Mouse (Mus musculus) midbrain, embryonic 15.5 days (tissue): ENCODE data around the gene Aimp1. TPM values are rescaled to one million over a fixed set of nuclear protein-coding genes. Genes with fewer than 3 reads are reported as not detected.

Experiments used
- ATAC-seq: fragments of 200-750 bp; cut with Nextera tagmentation; replicated peaks from 2 replicates; pipeline ENCODE4 v1.8.0; 2017; ENCODE audit warnings: moderate TSS enrichment
- H3K27ac ChIP-seq: fragments of 300-500 bp; sonication (generic); 2 replicates; pipeline ENCODE4 v1.5.1; 2015; ENCODE audit warnings: mild to moderate bottlenecking, inconsistent platforms
- H3K27me3 ChIP-seq: fragments of 300-500 bp; sonication (generic); replicated peaks from 2 replicates; pipeline ENCODE4 v1.6.1; 2015; ENCODE audit warnings: inconsistent platforms
- H3K36me3 ChIP-seq: fragments of 300-500 bp; sonication (generic); replicated peaks from 2 replicates; pipeline ENCODE4 v1.6.1; 2015; ENCODE audit warnings: inconsistent platforms
- H3K4me1 ChIP-seq: fragments of 300-500 bp; sonication (generic); 2 replicates; pipeline ENCODE4 v1.6.1; 2015; ENCODE audit warnings: inconsistent platforms
- H3K4me2 ChIP-seq: fragments of 300-500 bp; sonication (generic); 2 replicates; pipeline ENCODE4 v1.6.1; 2015; ENCODE audit warnings: inconsistent platforms, mild to moderate bottlenecking, moderate library complexity
- H3K4me3 ChIP-seq: fragments of 300-500 bp; sonication (generic); 2 replicates; pipeline ENCODE4 v1.5.1; 2015; ENCODE audit warnings: mild to moderate bottlenecking, inconsistent platforms
- H3K9ac ChIP-seq: fragments of 300-500 bp; sonication (generic); 2 replicates; pipeline ENCODE4 v1.6.1; 2015; ENCODE audit warnings: mild to moderate bottlenecking, inconsistent platforms
- H3K9me3 ChIP-seq: fragments of 300-500 bp; sonication (generic); 2 replicates; pipeline ENCODE4 v1.6.1; 2016; ENCODE audit warnings: inconsistent platforms
- WGBS: fragments of 180-500 bp; shearing (Covaris S2); methylation state at CpG from one replicate; pipeline ENCODE4 v1.1.7; 2015; ENCODE audit warnings: mixed read lengths; 5-methylcytosine and 5-hydroxymethylcytosine counted together
- polyA plus RNA-seq: library from polyadenylated mRNA; unstranded; fragments of >200 nt; fragmentation: Nextera tagmentation; extraction: Ambion mirVana; gene quantifications from 2 replicates; pipeline ENCODE4 v1.2.1, GENCODE M21; 2015

Aimp1 gene
- polyA plus RNA-seq = 53.0 and 56.3 TPM in 2 replicates

DNA sequence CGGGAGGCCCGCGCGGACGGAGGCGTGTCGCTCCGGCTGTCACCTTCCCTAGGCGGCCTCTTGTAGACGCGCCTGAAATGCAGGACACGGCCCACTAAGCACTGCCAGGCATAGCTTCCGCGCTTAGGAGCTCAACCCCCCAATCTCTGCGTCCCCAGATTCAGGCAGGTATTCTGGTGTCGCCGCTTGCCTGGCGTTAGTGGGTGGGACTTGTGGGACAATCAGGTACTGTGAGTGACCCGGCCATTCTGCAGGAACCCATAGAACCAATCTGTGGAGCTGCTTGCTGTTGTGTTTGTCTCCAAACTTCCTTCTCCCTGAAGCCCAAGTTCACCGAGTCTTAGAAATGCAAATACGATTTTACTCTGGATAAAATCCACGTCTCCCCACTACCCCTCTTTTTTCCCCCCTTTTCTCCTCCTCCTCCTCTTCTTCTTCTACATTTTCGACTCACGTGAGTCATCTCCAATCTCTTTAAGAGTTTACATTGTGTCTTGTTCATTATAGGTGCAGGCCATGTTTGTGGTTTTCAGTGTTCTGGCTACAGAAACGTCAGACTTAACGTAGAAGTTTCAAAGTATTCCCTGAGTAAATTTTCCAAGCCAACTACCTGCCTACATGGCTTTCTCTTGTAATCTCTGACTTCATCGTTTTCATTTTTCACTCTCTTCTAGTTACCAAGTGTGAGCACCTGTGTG lies at the start of gene Aimp1:
TSS of gene Aimp1 (minus strand) at position 140 of the 698 bp plus-strand sequence.
- Histone ChIP-seq H3K4me3 (peak within 1 kb of the TSS; percentile 91), H3K36me3 (0 out of 2 replicates have a peak, but pooled peaks cover 5% of the 10 kb centered on the region), H3K9ac (peak within 1 kb of the TSS; percentile 94), H3K27me3 (no peaks in the 10 kb centered on the region), H3K4me1 (peaks cover 20% of the 10 kb centered on the region), H3K27ac (peak within 1 kb of the TSS; percentile 94), H3K4me2 (peak within 1 kb of the TSS; percentile 56), H3K9me3 (no peaks in the 10 kb centered on the region)
- ATAC-seq = no peak
- WGBS = 2% methylated on average over 27 of the region's 27 CpGs

GRCm38 (mm10) chr3:132724326-132724725 lies 40.2 kb upstream of the Aimp1 start:
- WGBS = 95% methylated on average over 3 of the region's 3 CpGs
- Histone ChIP-seq H3K27me3 (no peaks in the 10 kb centered on the region), H3K4me1 (no peaks in the 10 kb centered on the region), H3K4me3 (no peak overlapping the region), H3K4me2 (no peak overlapping the region), H3K9ac (no peak overlapping the region), H3K36me3 (peaks cover 5% of the 10 kb centered on the region; the same call in 1 of the 2 replicates), H3K27ac (no peak overlapping the region), H3K9me3 (no peaks in the 10 kb centered on the region)
- no peak for ATAC-seq

DNA sequence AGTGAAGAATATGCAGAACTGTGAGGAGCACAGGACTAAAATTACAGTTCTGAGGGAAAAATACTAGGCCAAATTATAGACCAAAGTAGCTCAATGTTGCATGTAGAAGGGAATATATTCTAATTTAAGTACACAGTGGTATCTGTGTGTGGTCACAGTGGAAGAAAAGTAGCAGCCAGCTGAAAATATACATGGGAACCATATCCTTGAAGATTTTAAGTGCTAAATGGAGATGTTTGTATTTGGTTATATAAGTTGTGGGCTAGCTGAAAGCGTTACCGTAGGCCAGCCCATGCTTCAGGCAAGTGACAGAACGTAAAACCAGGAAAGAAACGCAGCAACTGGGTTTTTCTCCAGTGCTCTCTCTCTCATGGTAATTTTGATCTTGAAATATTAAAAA lies 33.1 kb upstream of the Aimp1 start:
- no peaks in the 10 kb centered on the region for H3K9me3 ChIP-seq
- no peak overlapping the region for H3K27ac ChIP-seq

GRCm38 (mm10) chr3:132713913-132714312 lies 29.7 kb upstream of the Aimp1 start:
- 84% methylated on average over 5 of the region's 5 CpGs for WGBS
- ATAC-seq = no peak
- no peak overlapping the region for H3K4me3 ChIP-seq
- no peaks in the 10 kb centered on the region for H3K9me3 ChIP-seq
- H3K4me2 ChIP-seq = no peak overlapping the region
- no peak overlapping the region for H3K9ac ChIP-seq
- H3K27me3 ChIP-seq = no peaks in the 10 kb centered on the region
- H3K36me3 ChIP-seq = no peaks in the 10 kb centered on the region
- H3K4me1 ChIP-seq = no peaks in the 10 kb centered on the region
- H3K27ac ChIP-seq = no peak overlapping the region

More for the DNA sequence above, 33.1 kb upstream of the Aimp1 start:
- no peak overlapping the region for H3K9ac ChIP-seq
- H3K36me3 ChIP-seq = peaks cover 2% of the 10 kb centered on the region; the same call in 1 of the 2 replicates
- no peak overlapping the region for H3K4me3 ChIP-seq
- no peaks in the 10 kb centered on the region for H3K27me3 ChIP-seq
- no peak for ATAC-seq
- no peak overlapping the region for H3K4me2 ChIP-seq
- 96% methylated on average over 4 of the region's 4 CpGs for WGBS
- H3K4me1 ChIP-seq = no peaks in the 10 kb centered on the region

DNA sequence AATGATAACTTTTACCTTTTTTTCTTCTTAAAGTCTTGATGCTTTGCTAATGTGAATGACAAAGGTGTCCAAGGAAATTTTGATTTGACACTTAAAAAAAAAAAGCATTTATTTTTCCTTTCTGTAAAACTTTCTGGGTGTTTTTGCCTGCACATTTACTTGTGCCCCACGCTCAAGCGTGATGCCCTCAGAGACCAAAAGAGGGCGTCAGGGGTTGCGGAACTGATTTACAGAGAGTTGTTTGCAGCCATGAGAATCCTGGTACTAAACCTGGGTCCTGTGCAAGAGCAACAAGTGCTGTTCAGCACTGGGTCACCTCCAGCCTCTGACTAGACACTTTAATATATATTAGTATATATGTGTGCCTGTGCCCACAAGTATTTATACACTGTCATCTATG lies 22.8 kb upstream of the Aimp1 start:
- no peak overlapping the region for H3K9ac ChIP-seq
- H3K36me3 ChIP-seq = no peaks in the 10 kb centered on the region
- H3K4me1 ChIP-seq = no peaks in the 10 kb centered on the region
- no peaks in the 10 kb centered on the region for H3K27me3 ChIP-seq
- no peak for ATAC-seq
- H3K27ac ChIP-seq = no peak overlapping the region
- H3K9me3 ChIP-seq = no peaks in the 10 kb centered on the region
- H3K4me3 ChIP-seq = no peak overlapping the region
- 79% methylated on average over 4 of the region's 4 CpGs for WGBS
- H3K4me2 ChIP-seq = no peak overlapping the region

- Histone ChIP-seq H3K4me2 (no peak overlapping the region), H3K9ac (no peak overlapping the region), H3K27ac (no peak overlapping the region), H3K36me3 (no peaks in the 10 kb centered on the region), H3K4me3 (no peak overlapping the region), H3K27me3 (no peaks in the 10 kb centered on the region), H3K9me3 (no peaks in the 10 kb centered on the region), H3K4me1 (no peaks in the 10 kb centered on the region)
- no peak for ATAC-seq
- WGBS = 80% methylated on average over 3 of the region's 3 CpGs
These were observed 20.0 kb upstream of the Aimp1 start for GRCm38 (mm10) chr3:132704216-132704615.

DNA sequence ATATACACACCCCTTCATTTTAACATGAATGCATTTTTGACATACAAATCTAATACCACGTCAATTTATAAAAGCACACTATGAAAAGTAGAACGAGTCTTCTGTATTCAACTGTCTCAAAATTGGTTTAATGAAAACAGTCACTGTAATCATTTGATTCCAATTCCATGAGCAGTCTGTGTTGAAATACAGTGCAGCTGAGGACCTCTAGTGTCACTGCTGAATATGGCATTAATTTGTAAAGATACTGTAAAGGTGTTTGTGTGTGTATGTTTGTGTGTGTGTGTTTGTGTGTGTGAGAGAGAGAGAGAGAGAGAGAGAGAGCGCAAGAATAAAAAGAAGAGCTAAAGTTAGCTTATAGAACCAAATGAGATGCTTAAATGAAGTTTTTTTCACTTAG lies 17.2 kb upstream of the Aimp1 start:
- no peaks in the 10 kb centered on the region for H3K36me3 ChIP-seq
- H3K4me2 ChIP-seq = no peak overlapping the region
- H3K27ac ChIP-seq = no peak overlapping the region
- H3K9ac ChIP-seq = no peak overlapping the region
- WGBS = 85% methylated on average over 3 of the region's 3 CpGs
- H3K9me3 ChIP-seq = no peaks in the 10 kb centered on the region
- no peaks in the 10 kb centered on the region for H3K27me3 ChIP-seq
- H3K4me1 ChIP-seq = no peaks in the 10 kb centered on the region
- no peak overlapping the region for H3K4me3 ChIP-seq
- peak; percentile 72; the same call in 1 of the 2 replicates for ATAC-seq

- Histone ChIP-seq H3K4me3 (peak within 1 kb of the TSS; percentile 91), H3K27ac (peak within 1 kb of the TSS; percentile 94), H3K27me3 (no peaks in the 10 kb centered on the region), H3K4me1 (peaks cover 20% of the 10 kb centered on the region), H3K36me3 (0 out of 2 replicates have a peak, but pooled peaks cover 5% of the 10 kb centered on the region), H3K9me3 (no peaks in the 10 kb centered on the region), H3K4me2 (peak within 1 kb of the TSS; percentile 56), H3K9ac (peak within 1 kb of the TSS; percentile 94)
- peak; percentile 98 for ATAC-seq
- WGBS = under 1% methylated on average over 42 of the region's 42 CpGs
These were observed 531 bp downstream of the Aimp1 start, which contains the start of gene Tbck for GRCm38 (mm10) chr3:132683447-132684230. Tbck (plus strand) TSS chr3:132684144.

DNA sequence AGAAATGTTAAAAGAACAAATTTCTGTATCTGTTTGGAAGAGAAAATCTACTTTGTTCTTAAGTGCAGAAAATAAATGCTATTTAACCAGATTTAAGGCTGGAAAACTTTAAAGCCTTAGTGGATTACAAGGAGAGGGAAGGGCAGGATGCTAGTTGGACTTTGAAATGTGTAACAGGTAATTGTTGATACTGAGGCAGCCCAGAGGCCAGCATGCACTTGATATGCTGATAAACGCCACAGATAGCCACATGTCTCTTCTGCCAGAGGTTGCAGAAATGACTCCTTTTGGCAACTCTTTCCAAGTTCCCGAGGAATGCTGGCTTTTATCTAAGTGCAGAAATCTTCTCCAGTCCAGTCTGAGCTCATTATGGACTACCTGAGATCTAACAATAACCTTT lies 6.7 kb downstream of the Aimp1 start:
- Histone ChIP-seq H3K9me3 (no peaks in the 10 kb centered on the region), H3K4me3 (no peak overlapping the region), H3K4me1 (peaks cover 4% of the 10 kb centered on the region), H3K36me3 (peaks cover 14% of the 10 kb centered on the region; the same call in 1 of the 2 replicates), H3K27ac (no peak overlapping the region), H3K27me3 (no peaks in the 10 kb centered on the region), H3K4me2 (no peak overlapping the region), H3K9ac (no peak overlapping the region)
- no peak for ATAC-seq
- 84% methylated on average over 2 of the region's 2 CpGs for WGBS

DNA sequence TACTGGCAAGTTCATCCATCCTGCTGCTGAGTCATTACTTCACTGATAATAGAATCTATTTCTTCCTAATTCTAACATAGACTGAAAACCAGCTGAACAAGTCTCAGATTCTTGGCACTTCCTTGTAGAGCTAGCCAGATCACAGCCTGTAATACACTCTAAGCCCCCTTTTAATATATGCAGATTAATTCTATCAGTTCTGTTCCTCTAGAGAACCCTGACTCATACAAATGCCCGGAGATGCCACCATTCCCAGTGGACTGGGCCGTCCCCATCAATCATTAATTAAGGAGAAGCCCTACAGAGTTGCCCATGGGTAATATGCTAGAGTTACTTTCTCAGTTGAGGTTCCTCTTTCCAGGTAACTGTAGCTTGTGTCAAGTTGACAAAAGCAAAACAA lies 28.2 kb downstream of the Aimp1 start:
- H3K27ac ChIP-seq = no peak overlapping the region
- no peaks in the 10 kb centered on the region for H3K4me1 ChIP-seq
- no peaks in the 10 kb centered on the region for H3K27me3 ChIP-seq
- no peak for ATAC-seq
- no peak overlapping the region for H3K9ac ChIP-seq
- H3K4me2 ChIP-seq = no peak overlapping the region
- 56% methylated on average over 2 of the region's 2 CpGs for WGBS
- H3K9me3 ChIP-seq = no peaks in the 10 kb centered on the region
- no peak overlapping the region for H3K4me3 ChIP-seq
- H3K36me3 ChIP-seq = peaks cover 11% of the 10 kb centered on the region

GRCm38 (mm10) chr3:132653959-132654358 lies 30.2 kb downstream of the Aimp1 start:
- Histone ChIP-seq H3K4me1 (no peaks in the 10 kb centered on the region), H3K4me2 (no peak overlapping the region), H3K4me3 (no peak overlapping the region), H3K9ac (no peak overlapping the region), H3K27ac (no peak overlapping the region), H3K27me3 (no peaks in the 10 kb centered on the region), H3K36me3 (no peaks in the 10 kb centered on the region; the same call in 1 of the 2 replicates), H3K9me3 (no peaks in the 10 kb centered on the region)
- 87% methylated on average over 7 of the region's 7 CpGs for WGBS
- ATAC-seq = no peak

GRCm38 (mm10) chr3:132651776-132652175 lies 32.4 kb downstream of the Aimp1 start:
- H3K9me3 ChIP-seq = no peaks in the 10 kb centered on the region
- H3K4me2 ChIP-seq = no peak overlapping the region
- H3K9ac ChIP-seq = no peak overlapping the region
- H3K27me3 ChIP-seq = no peaks in the 10 kb centered on the region
- 88% methylated on average over 3 of the region's 3 CpGs for WGBS
- no peak for ATAC-seq
- no peak overlapping the region for H3K4me3 ChIP-seq
- no peak overlapping the region for H3K27ac ChIP-seq
- no peaks in the 10 kb centered on the region for H3K36me3 ChIP-seq
- no peaks in the 10 kb centered on the region for H3K4me1 ChIP-seq
